Mouse (Mus musculus) megakaryocyte, embryonic 14.5 days (primary cell): Measurements from ENCODE around the gene Klhdc8b. TPM values are rescaled to one million over a fixed set of nuclear protein-coding genes. Genes with fewer than 3 reads are reported as not detected.

ENCODE experiments used
- H3K27me3 ChIP-seq: replicated peaks from 2 replicates; pipeline ENCODE3; 2012; ENCODE audit warnings: inconsistent platforms
- H3K36me3 ChIP-seq: replicated peaks from 2 replicates; pipeline ENCODE3; 2012; ENCODE audit warnings: low read length, inconsistent platforms, mixed read lengths
- H3K4me1 ChIP-seq: 2 replicates; pipeline ENCODE4 v1.6.1; 2012; ENCODE audit warnings: inconsistent platforms
- H3K4me3 ChIP-seq: replicated peaks from 2 replicates; pipeline ENCODE3; 2012; ENCODE audit warnings: moderate library complexity, mild to moderate bottlenecking, inconsistent platforms
- H3K9me3 ChIP-seq: 2 replicates; pipeline ENCODE4 v1.6.1; 2012; ENCODE audit warnings: inconsistent platforms
- FLI1 ChIP-seq: IDR thresholded peaks from 2 replicates; pipeline ENCODE4 v1.6.1; 2012; ENCODE audit warnings: low read length, inconsistent platforms, mixed read lengths
- GATA1 ChIP-seq: IDR thresholded peaks from 3 replicates; pipeline ENCODE4 v1.6.1; 2012; ENCODE audit warnings: mixed read lengths, low read length, inconsistent platforms, borderline replicate concordance
- polyA plus RNA-seq: library from polyadenylated mRNA; stranded (reverse); fragments of >175 nt; gene quantifications from 2 replicates; pipeline ENCODE4 v1.2.3, GENCODE M21; 2012; ENCODE audit warnings: low replicate concordance; ENCODE audit not compliant: insufficient read depth

Klhdc8b gene
- polyA plus RNA-seq, 1 experiment, result 6.5 TPM

DNA sequence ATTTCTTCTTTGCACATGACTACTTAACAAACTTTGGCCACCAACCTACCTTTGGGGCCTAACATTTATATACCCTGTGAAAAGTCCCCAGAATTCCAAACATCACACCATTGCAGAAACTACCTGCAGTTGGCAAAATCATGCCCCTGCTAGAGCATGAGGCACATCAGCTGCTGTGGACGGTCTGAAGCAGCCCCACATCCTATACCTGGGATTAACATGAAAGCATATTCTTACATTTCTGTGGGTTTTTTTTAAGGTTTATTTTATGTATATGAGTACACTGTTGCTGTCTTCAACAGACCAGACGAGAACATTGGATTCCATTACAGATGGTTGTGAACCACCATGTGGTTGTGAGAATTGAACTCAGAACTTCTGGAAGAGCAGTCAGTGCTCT lies 4.8 kb upstream of the Klhdc8b start:
- H3K4me1 ChIP-seq, result peaks cover 28% of the 10 kb centered on the region
- no peaks in the 10 kb centered on the region for H3K9me3 ChIP-seq
- peaks cover 8% of the 10 kb centered on the region for H3K27me3 ChIP-seq
- TF ChIP-seq FLI1 (no peak), GATA1 (no peak)
- no peak overlapping the region for H3K4me3 ChIP-seq
- H3K36me3 ChIP-seq, result peaks cover 49% of the 10 kb centered on the region

- H3K27me3 ChIP-seq, result peaks cover 1% of the 10 kb centered on the region
- H3K9me3 ChIP-seq, result peaks cover 7% of the 10 kb centered on the region; the same call in 1 of the 2 replicates
- peaks cover 52% of the 10 kb centered on the region for H3K36me3 ChIP-seq
- H3K4me1 ChIP-seq, result peaks cover 36% of the 10 kb centered on the region
- TF ChIP-seq FLI1 (no peak), GATA1 (no peak)
- no peak overlapping the region for H3K4me3 ChIP-seq
Observed at GRCm38 (mm10) chr9:108463713-108464112, 2.3 kb upstream of the Klhdc8b start.

DNA sequence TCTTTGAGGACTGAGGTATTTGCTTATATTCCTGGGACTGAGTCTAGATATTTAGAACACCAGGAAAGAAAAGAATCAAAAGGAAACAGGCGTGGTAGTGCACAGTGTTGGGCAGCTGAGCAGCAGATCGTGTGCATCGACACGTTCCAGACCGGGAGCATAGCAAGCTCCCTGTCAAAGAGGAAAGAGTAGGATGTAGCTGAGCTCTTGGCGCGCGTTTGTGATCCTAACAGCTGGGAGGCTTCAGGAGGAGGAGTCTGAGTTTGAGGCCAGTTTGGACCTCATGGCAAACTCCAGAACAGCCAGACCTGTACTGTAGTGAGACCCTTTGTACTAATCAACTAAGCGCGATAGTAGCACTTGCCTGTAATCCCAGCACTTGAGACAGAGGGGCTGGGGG lies 811 bp upstream of the Klhdc8b start:
- H3K36me3 ChIP-seq, result peaks cover 52% of the 10 kb centered on the region
- H3K27me3 ChIP-seq, result peaks cover 12% of the 10 kb centered on the region
- H3K9me3 ChIP-seq, result peaks cover 7% of the 10 kb centered on the region; the same call in 1 of the 2 replicates
- peak overlapping the region; percentile 43 for H3K4me3 ChIP-seq
- TF ChIP-seq FLI1 (no peak), GATA1 (no peak)
- H3K4me1 ChIP-seq, result peaks cover 36% of the 10 kb centered on the region

DNA sequence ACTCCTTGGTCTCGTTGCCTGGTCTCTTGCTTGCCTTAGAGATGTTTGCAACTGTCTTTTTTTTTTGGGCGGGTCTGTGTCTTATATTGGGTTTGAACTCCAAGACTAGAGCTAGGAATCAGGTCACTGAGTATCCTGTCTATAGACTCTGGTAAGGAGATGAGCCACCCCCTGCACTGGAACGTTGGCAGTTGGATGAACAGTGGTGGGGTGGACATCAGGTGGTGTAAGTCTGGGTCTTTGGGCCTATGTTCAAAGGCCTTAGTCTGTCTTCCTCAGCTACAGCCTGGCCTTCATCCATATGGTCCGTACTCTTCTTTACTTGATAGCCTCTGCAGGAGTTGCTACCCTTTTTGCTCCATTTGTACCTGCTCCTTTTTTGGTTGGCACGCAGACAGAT lies 294 bp upstream of the Klhdc8b start:
- peaks cover 7% of the 10 kb centered on the region; the same call in 1 of the 2 replicates for H3K9me3 ChIP-seq
- peaks cover 48% of the 10 kb centered on the region for H3K36me3 ChIP-seq
- H3K4me3 ChIP-seq, result peak overlapping the region; percentile 95
- peaks cover 12% of the 10 kb centered on the region for H3K27me3 ChIP-seq
- H3K4me1 ChIP-seq, result peaks cover 36% of the 10 kb centered on the region
- TF ChIP-seq FLI1, result no peak
- no peak for TF ChIP-seq GATA1

DNA sequence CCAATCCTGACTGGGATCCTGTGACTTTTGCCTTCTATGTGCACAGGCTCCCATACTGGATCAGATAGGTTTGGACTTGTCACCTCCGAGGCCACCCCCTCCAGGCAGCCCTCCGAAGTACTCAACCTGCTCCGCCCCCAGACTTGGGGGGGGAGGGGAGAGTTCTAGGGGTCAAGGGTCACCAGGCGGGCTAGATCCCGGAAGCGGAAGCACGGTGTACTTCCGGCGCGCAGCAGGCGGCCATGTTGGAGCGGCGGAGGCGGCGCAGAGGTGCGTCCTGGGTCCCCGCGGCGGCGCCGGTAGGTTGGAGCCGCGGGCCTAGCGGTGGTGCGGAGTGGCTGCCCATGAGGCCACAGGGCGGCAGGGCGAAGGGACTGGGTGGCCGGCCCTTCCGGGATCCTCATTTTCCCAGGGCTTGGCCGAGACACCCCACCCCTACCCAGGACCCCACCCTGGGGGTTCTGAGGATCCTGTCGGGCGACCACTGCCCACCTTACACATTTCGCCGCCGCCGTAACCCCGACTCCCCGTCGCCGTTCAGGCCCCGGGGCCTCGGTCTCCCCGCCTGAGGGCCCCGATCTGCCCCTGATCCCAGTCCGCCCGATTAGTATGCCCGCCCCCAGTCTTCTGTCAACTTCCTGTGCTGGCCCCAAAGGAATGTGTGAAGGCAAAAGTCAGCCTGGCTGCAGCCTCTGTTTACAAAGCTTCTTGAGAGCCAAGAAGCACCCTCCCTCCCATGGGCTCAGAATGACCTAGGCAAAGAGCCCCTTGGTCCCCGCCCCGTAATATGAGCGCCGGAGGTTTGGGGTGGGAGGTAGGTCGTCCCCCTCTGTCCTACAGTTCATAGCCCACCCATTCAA lies 832 bp downstream of the Klhdc8b start, which contains the start of gene Ccdc71:
Gene Ccdc71, plus strand, starts transcription at position 209 of the 860 bp plus-strand sequence.
- peaks cover 15% of the 10 kb centered on the region for H3K27me3 ChIP-seq
- peak within 1 kb of the TSS; percentile 95 for H3K4me3 ChIP-seq
- H3K9me3 ChIP-seq, result peaks cover 7% of the 10 kb centered on the region; the same call in 1 of the 2 replicates
- peaks cover 44% of the 10 kb centered on the region for H3K4me1 ChIP-seq
- TF ChIP-seq GATA1 (no peak), FLI1 (peak; percentile 66; the same call in 1 of the 2 replicates)
- peaks cover 40% of the 10 kb centered on the region for H3K36me3 ChIP-seq

DNA sequence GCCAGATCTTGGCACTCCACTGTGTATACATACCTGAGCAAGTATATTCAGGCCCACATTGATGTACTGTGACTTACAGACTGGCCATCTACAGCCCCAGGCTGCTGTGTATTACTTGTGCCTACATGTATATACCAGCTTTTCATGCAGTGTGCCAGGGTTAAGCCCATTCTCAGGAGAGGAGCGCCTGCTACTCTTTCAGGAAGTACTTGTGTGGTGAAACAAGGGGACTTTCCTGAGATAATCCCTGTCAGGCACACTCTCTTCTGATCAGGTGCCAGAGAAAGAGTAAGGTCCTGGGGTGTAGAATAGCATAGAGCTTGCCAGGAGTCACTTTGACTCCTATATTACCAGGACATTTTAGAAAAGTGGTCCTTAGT lies 1.5 kb downstream of the Klhdc8b start:
- TF ChIP-seq GATA1, result no peak
- TF ChIP-seq FLI1, result no peak
- peaks cover 34% of the 10 kb centered on the region for H3K36me3 ChIP-seq
- peaks cover 15% of the 10 kb centered on the region for H3K27me3 ChIP-seq
- H3K4me1 ChIP-seq, result peaks cover 46% of the 10 kb centered on the region
- peak overlapping the region; percentile 95 for H3K4me3 ChIP-seq
- peaks cover 7% of the 10 kb centered on the region; the same call in 1 of the 2 replicates for H3K9me3 ChIP-seq

GRCm38 (mm10) chr9:108456953-108457352 lies 4.4 kb downstream of the Klhdc8b start:
- Histone ChIP-seq H3K4me1 (peaks cover 41% of the 10 kb centered on the region), H3K4me3 (no peak overlapping the region)
- TF ChIP-seq GATA1, result no peak
- no peak for TF ChIP-seq FLI1

DNA sequence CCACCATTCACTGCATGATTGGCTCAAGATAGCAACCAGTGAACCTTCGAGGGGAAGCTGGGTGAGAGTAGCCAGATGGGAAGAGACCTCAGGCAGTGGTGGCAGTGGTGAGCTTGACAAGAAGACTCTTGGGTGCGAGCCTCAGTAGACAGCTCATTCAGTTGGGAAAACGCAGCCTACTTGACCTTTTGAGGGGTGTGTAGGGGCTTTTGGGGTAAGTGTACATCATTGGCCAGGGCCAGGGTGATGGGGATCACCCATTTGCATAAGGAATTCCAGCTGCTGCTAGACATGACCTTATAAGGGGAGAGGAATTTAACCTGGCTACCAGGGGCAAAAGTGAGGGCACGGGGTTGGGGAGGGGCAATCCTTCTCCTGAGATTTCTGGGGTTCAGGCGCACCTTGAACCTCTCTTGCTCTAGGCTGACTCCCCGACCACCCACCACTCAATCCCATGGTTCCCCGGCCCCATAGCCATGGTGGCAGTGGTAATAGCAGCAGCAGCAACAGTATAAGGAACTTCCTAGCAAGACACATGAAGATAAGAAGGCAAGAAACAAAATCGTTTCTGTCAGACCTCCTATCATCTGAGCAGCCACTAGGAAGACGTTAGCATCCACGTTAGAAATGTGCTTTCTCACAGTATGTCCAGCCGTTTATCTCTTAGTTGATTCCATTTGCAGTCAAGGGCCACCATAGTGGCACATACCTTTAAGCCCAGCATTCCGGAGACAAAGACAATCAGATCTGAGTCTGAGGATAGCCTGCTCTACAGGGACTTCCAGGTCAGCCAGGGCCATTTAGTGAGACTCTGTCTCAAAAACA lies 5.4 kb downstream of the Klhdc8b start:
- TF ChIP-seq FLI1, result no peak
- no peak for TF ChIP-seq GATA1
- Histone ChIP-seq H3K27me3 (peaks cover 29% of the 10 kb centered on the region), H3K36me3 (peaks cover 2% of the 10 kb centered on the region), H3K4me1 (peaks cover 42% of the 10 kb centered on the region), H3K4me3 (peak overlapping the region; percentile 33), H3K9me3 (peaks cover 10% of the 10 kb centered on the region; the same call in 1 of the 2 replicates)

More at GRCm38 (mm10) chr9:108456953-108457352, 4.4 kb downstream of the Klhdc8b start:
- Histone ChIP-seq H3K9me3 (peaks cover 10% of the 10 kb centered on the region; the same call in 1 of the 2 replicates), H3K36me3 (peaks cover 4% of the 10 kb centered on the region), H3K27me3 (peaks cover 19% of the 10 kb centered on the region)

GRCm38 (mm10) chr9:108454429-108454828 lies 7.0 kb downstream of the Klhdc8b start:
- Histone ChIP-seq H3K4me3 (no peak overlapping the region), H3K4me1 (peaks cover 47% of the 10 kb centered on the region), H3K9me3 (peaks cover 4% of the 10 kb centered on the region; the same call in 1 of the 2 replicates), H3K27me3 (peaks cover 34% of the 10 kb centered on the region), H3K36me3 (no peaks in the 10 kb centered on the region)
- TF ChIP-seq FLI1 (no peak), GATA1 (no peak)
